Mouse (Mus musculus) cerebellum, adult 2 months (tissue): Measurements from ENCODE around the gene Asb11.

Experiments used
- CTCF ChIP-seq: fragments of 200-500 bp; IDR thresholded peaks from 2 replicates; pipeline ENCODE4 v1.5.1; 2011; ENCODE audit warnings: low read depth, mild to moderate bottlenecking, control low read depth, low read length, moderate library complexity, borderline replicate concordance; ENCODE audit not compliant: insufficient read depth
- POLR2A ChIP-seq: fragments of 200-500 bp; IDR thresholded peaks from 2 replicates; pipeline ENCODE4 v1.6.1; 2011; ENCODE audit warnings: low read length, control low read depth, borderline replicate concordance; ENCODE audit not compliant: insufficient read depth

GRCm38 (mm10) chrX:164508728-164509127 is 71.9 kb downstream of the Asb11 start:
- no peak for TF ChIP-seq CTCF
- no peak for TF ChIP-seq POLR2A
